Mouse (Mus musculus): Measurements from ENCODE around the gene Pdzd2.

DNA sequence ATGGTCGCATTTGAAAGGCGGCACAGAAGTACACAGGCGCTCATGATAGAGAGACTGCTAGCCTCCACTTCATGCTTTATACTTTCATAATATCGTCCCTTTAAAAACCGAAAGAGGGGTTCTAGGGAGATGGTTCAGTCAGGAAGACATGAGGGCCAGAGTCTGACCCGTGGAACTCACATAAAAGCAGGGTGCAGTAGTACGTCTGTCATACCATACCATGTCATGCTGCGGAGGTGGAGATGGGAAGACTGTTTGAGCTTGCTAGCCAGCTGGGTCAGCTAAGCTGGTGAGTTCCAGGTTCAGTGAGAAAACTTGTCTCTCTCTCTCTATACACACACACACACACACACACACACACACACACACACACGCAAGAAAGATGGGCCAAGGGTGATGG lies 76.4 kb downstream of the Pdzd2 start:
- no peak for TF ChIP-seq CTCF (IDR thresholded peaks at IDR 0.05)
- no peak for TF ChIP-seq EP300 (IDR thresholded peaks at IDR 0.05)
